Mouse (Mus musculus) liver, embryonic 14.5 days (tissue): Measurements from ENCODE around the gene Cdk1. TPM values are rescaled to one million over a fixed set of nuclear protein-coding genes. Genes with fewer than 3 reads are reported as not detected.

Experiments used
- ATAC-seq: fragments of 200-750 bp; cut with Nextera tagmentation; 2 replicates; pipeline ENCODE4 v1.8.0; 2017; ENCODE audit warnings: moderate number of reproducible peaks, mild to moderate bottlenecking, moderate library complexity; ENCODE audit not compliant: insufficient read depth
- DNase-seq, 3 experiments: peaks; one replicate each; pipeline ENCODE4 v3.0.0-alpha.2; 2012 to 2013; ENCODE audit warnings: low read depth in 3 of 3, low spot score in 3 of 3
- H3K27ac ChIP-seq: fragments of 300-500 bp; sonication (generic); 2 replicates; pipeline ENCODE4 v1.5.1; 2014; ENCODE audit warnings: moderate library complexity, mild to moderate bottlenecking, control low read depth, inconsistent platforms
- H3K27me3 ChIP-seq: fragments of 300-500 bp; sonication (generic); 2 replicates; pipeline ENCODE4 v1.6.1; 2014; ENCODE audit warnings: mild to moderate bottlenecking, low read length, moderate library complexity; ENCODE audit not compliant: control insufficient read depth, insufficient read depth
- H3K36me3 ChIP-seq: fragments of 300-500 bp; sonication (generic); replicated peaks from 2 replicates; pipeline ENCODE4 v1.6.1; 2014; ENCODE audit warnings: low read depth; ENCODE audit not compliant: control insufficient read depth, insufficient read depth
- H3K4me1 ChIP-seq, 2 experiments: fragments of 200-500 bp in 1 of 2; fragments of 300-500 bp in 1 of 2; sonication (generic) in 1 of 2; replicated peaks; 2 replicates each; pipeline ENCODE4 v1.6.1; 2012 to 2014; ENCODE audit warnings: antibody characterized with exemption in 1 of 2, inconsistent platforms in 1 of 2, low read length in 1 of 2; ENCODE audit not compliant: control insufficient read depth in 2 of 2, insufficient read depth in 2 of 2
- H3K4me2 ChIP-seq: fragments of 300-500 bp; sonication (generic); 2 replicates; pipeline ENCODE4 v1.6.1; 2014; ENCODE audit warnings: low read depth, mild to moderate bottlenecking, control low read depth, moderate library complexity
- H3K4me3 ChIP-seq, 2 experiments: fragments of 200-500 bp in 1 of 2; fragments of 300-500 bp in 1 of 2; sonication (generic) in 1 of 2; 2 replicates each; pipeline ENCODE4 v1.5.1; 2012 to 2014; ENCODE audit warnings: low read depth in 2 of 2, low read length in 2 of 2, mild to moderate bottlenecking in 2 of 2, control low read depth in 1 of 2, inconsistent platforms in 1 of 2, moderate library complexity in 1 of 2; ENCODE audit not compliant: insufficient read depth in 1 of 2
- H3K9ac ChIP-seq: fragments of 300-500 bp; sonication (generic); replicated peaks from 2 replicates; pipeline ENCODE4 v1.6.1; 2014; ENCODE audit warnings: mild to moderate bottlenecking, control low read depth, moderate library complexity
- H3K9me3 ChIP-seq: fragments of 300-500 bp; sonication (generic); 2 replicates; pipeline ENCODE4 v1.6.1; 2016; ENCODE audit warnings: low read length, mixed read lengths; ENCODE audit not compliant: control insufficient read depth
- CTCF ChIP-seq: IDR thresholded peaks from 2 replicates; pipeline ENCODE4 v1.5.1; 2016; ENCODE audit warnings: antibody characterized with exemption, low read depth, control low read depth
- EP300 ChIP-seq: IDR thresholded peaks from 2 replicates; pipeline ENCODE4 v1.6.1; 2016; ENCODE audit warnings: antibody characterized with exemption, low read depth
- WGBS: fragments of 180-500 bp; shearing (Covaris S2); extraction: QIAGEN DNeasy Blood & Tissue Kit; methylation state at CpG from one replicate; pipeline ENCODE4 v1.1.7; 2014; ENCODE audit not compliant: insufficient replicate concordance; 5-methylcytosine and 5-hydroxymethylcytosine counted together
- polyA plus RNA-seq, 2 experiments: library from polyadenylated mRNA; depleted of rRNA in 1 of 2; stranded (reverse) in 1 of 2; unstranded in 1 of 2; fragments of >200 nt; fragmentation: Nextera tagmentation in 1 of 2; extraction: Ambion mirVana in 1 of 2; gene quantifications; 2 replicates each; pipeline versions ENCODE4 v1.2.1 to v1.2.3; 2012 to 2014

The Cdk1 gene
- polyA plus RNA-seq, 2 experiments = 273 to 353 TPM

DNA sequence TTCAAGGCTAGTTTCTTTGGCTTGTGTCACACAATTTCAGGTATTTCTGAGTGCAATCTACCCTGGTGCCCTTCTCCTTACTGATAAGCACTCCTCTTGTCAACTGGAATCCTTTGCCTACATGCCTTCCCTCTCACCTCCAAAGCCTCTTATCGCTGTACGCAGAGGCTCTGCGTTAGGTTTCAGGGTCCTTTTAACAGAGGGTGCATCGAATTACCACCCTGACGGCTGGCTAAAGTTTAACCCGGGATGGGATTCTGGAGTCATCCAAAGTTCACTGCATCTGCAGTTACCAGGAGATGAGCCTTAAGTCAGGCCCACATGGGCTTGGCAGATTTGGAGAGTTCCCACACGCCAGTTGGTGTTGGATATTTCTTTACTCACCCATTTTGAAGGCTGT, 47.1 kb downstream of the Cdk1 start:
- WGBS = 49% methylated on average over 7 of the region's 7 CpGs
- H3K4me2 ChIP-seq = peak overlapping the region; percentile 31
- peak; percentile 64 for ATAC-seq
- peaks cover 0 to 20% of the 10 kb centered on the region in 2 experiments; a peak in 2 of 4 replicates for H3K4me1 ChIP-seq
- no peak overlapping the region for H3K4me3 ChIP-seq
- peak in 2 of 3 experiments; percentile 23 to 35 for DNase-seq
- peak; percentile 26; the same call in 1 of the 2 replicates for TF ChIP-seq EP300
- TF ChIP-seq CTCF = no peak
- no peak overlapping the region for H3K9ac ChIP-seq
- no peak overlapping the region for H3K27ac ChIP-seq
- no peaks in the 10 kb centered on the region for H3K36me3 ChIP-seq
- no peaks in the 10 kb centered on the region for H3K27me3 ChIP-seq
- no peaks in the 10 kb centered on the region for H3K9me3 ChIP-seq

GRCm38 (mm10) chr10:69304819-69305218, 47.9 kb downstream of the Cdk1 start:
- ATAC-seq = 0 out of 2 replicates have a peak, but pooled peaks have one; percentile 38
- no peak overlapping the region for H3K9ac ChIP-seq
- TF ChIP-seq CTCF (no peak), EP300 (no peak)
- H3K36me3 ChIP-seq = no peaks in the 10 kb centered on the region
- no peak overlapping the region for H3K4me3 ChIP-seq
- 50% methylated on average over 3 of the region's 3 CpGs for WGBS
- DNase-seq = no peak
- peaks cover 0 to 20% of the 10 kb centered on the region in 2 experiments; a peak in 2 of 4 replicates for H3K4me1 ChIP-seq
- no peaks in the 10 kb centered on the region for H3K9me3 ChIP-seq
- no peak overlapping the region for H3K27ac ChIP-seq
- H3K27me3 ChIP-seq = no peaks in the 10 kb centered on the region
- H3K4me2 ChIP-seq = no peak overlapping the region

GRCm38 (mm10) chr10:69302667-69303066, 50.1 kb downstream of the Cdk1 start:
- ATAC-seq = no peak
- H3K36me3 ChIP-seq = no peaks in the 10 kb centered on the region
- H3K27me3 ChIP-seq = no peaks in the 10 kb centered on the region
- H3K27ac ChIP-seq = no peak overlapping the region
- no peak overlapping the region for H3K9ac ChIP-seq
- no peak overlapping the region for H3K4me3 ChIP-seq
- peaks cover 0 to 22% of the 10 kb centered on the region in 2 experiments; a peak in 2 of 4 replicates for H3K4me1 ChIP-seq
- 55% methylated on average over 3 of the region's 3 CpGs for WGBS
- H3K4me2 ChIP-seq = no peak overlapping the region
- no peak for DNase-seq
- no peaks in the 10 kb centered on the region for H3K9me3 ChIP-seq
- no peak for TF ChIP-seq EP300
- no peak for TF ChIP-seq CTCF

DNA sequence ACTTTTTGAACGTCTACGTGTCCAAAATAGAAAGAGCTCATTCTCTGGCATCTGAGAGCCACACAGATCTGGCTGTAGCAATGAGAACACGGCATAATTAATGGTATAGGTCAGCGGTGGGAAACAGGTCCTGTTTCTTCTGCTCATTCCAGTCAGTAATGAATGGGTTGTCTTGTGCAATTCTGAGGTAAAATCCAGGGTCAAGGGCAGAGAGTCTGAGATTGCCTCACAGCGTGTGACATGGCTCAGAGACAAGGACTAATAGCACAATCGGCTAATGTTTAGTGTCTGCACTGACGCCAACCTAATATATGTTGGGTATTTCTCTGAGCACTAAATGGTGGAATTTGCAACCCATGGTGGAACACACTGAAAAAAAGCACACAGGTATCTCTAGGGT, 52.8 kb downstream of the Cdk1 start:
- Histone ChIP-seq H3K4me2 (no peak overlapping the region), H3K36me3 (no peaks in the 10 kb centered on the region), H3K9me3 (no peaks in the 10 kb centered on the region), H3K27ac (no peak overlapping the region), H3K9ac (no peak overlapping the region), H3K4me3 (no peak overlapping the region), H3K4me1 (peaks cover 0 to 9% of the 10 kb centered on the region in 2 experiments; a peak in 2 of 4 replicates), H3K27me3 (no peaks in the 10 kb centered on the region)
- DNase-seq (peak in 1 of 3 experiments; percentile 7), ATAC-seq (no peak)
- no peak for TF ChIP-seq EP300
- 64% methylated on average over 7 of the region's 7 CpGs for WGBS

DNA sequence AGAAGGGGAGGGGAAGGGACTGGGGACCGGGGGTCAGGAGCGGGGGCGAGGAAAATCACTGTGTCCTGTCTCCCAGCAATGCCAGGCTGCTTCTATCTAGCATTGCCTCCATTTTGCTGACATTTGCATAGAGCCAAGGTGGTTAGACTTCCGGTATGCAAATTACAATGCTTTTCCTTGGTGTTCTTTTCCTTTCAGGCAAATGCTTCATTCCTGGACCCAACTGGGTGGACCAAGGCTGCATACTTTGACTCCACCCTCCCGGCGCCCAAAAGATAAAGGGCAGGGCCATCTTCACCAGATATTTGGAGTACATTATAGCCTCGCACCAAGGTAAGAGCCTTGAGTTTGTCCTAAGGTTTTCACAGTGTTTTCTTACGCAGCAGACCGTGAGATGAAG, 56.8 kb downstream of the Cdk1 start:
- Histone ChIP-seq H3K36me3 (no peaks in the 10 kb centered on the region), H3K9me3 (no peaks in the 10 kb centered on the region), H3K27ac (no peak overlapping the region), H3K4me2 (no peak overlapping the region), H3K27me3 (no peaks in the 10 kb centered on the region), H3K9ac (no peak overlapping the region), H3K4me1 (peaks cover 0 to 2% of the 10 kb centered on the region in 2 experiments; a peak in 1 of 4 replicates), H3K4me3 (no peak overlapping the region)
- TF ChIP-seq EP300 (no peak), CTCF (no peak)
- WGBS = 72% methylated on average over 9 of the region's 9 CpGs
- DNase-seq = no peak
- ATAC-seq = no peak
